Mouse (Mus musculus): ENCODE data around the gene Cope. TPM values are rescaled to one million over a fixed set of nuclear protein-coding genes. Genes with fewer than 3 reads are reported as not detected.

The Cope gene
- polyA plus RNA-seq, 1 experiment = 753 TPM

DNA sequence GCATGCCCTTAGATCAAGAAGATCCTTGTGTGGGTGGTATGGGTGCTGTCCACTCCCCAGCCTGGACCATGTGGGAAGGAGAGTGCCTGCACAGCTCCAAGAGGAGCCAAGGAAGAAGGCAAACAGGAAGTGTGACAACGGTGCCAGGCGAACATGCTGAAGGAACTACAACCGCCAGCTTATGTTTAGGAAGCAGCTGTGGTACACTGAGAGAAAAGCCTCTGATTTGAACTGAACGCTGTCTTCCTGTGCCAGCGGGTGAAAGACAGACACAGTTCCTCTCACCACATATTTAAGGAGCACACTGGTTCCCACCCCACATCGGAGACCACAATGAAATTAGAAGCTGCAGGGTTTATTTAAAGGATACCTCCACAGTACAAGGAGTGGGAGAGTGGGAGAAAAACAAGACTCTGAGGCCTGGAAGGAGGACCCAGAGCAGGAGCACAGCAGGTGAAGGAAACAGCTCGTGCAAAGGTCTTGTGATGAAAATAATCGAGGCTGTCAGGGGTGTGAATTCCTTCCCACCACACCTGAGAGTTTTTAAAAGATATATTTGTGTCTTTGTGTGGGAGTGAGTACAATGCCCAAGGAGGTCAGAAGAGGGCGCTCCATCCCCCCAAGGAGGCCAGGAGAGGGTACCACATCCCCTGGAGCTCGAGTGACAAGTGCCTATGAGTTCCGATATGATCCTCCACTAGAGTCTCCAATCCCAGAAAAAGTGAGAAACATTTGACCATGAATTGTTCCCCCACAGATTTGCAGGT lies 33.3 kb upstream of the Cope start:
- no peak for TF ChIP-seq POLR2A (IDR thresholded peaks at IDR 0.05; ENCODE audit: low read depth, low read length)
- peak; percentile 28; the same call in 1 of the 2 replicates for TF ChIP-seq CTCF (IDR thresholded peaks at IDR 0.05; ENCODE audit: extremely low read depth, insufficient read length, insufficient replicate concordance, low read depth, low read length)
- 0 out of 2 replicates have a peak, but pooled peaks cover under 1% of the 10 kb centered on the region for H3K36me3 ChIP-seq (ENCODE audit: control insufficient read depth, insufficient read depth, low read length)
- H3K4me3 ChIP-seq (ENCODE audit: low read depth, low read length) = no peak overlapping the region
- peaks cover 6% of the 10 kb centered on the region; the same call in 1 of the 2 replicates for H3K4me1 ChIP-seq (ENCODE audit: control insufficient read depth, insufficient read depth, insufficient read length, low read length)
- no peaks in the 10 kb centered on the region for H3K27me3 ChIP-seq (ENCODE audit: control insufficient read depth, insufficient read depth, low read length)
- H3K27ac ChIP-seq (ENCODE audit: insufficient read depth, low read depth, low read length) = no peak overlapping the region
- WGBS = 42% methylated on average over 11 of the region's 11 CpGs

DNA sequence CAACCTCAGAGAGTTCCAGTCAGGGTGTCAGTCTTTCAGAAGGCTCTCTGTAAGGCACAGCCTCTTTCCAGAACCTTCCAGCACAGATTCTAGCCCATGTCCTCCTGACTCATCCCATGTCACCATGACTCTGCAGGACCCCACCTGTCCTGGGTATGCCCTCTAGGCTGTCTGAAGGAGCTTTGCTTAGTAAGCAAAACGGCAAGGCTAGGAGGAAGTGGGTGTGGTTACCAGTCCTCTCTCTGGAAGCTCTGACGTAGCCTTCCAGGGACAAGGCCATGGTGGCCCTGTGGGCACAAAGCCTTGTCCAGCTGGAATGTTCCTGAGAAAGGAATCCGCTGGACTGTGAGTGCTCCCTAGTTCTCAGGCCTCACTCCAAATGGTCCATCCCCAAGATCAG lies 29.4 kb upstream of the Cope start:
- no peaks in the 10 kb centered on the region for H3K27me3 ChIP-seq (ENCODE audit: control insufficient read depth, insufficient read depth, low read length)
- TF ChIP-seq POLR2A (IDR thresholded peaks at IDR 0.05; ENCODE audit: low read depth, low read length) (no peak), CTCF (IDR thresholded peaks at IDR 0.05; ENCODE audit: extremely low read depth, insufficient read length, insufficient replicate concordance, low read depth, low read length) (no peak)
- 28% methylated on average over 3 of the region's 3 CpGs for WGBS
- H3K4me1 ChIP-seq (ENCODE audit: control insufficient read depth, insufficient read depth, insufficient read length, low read length) = peaks cover 6% of the 10 kb centered on the region; the same call in 1 of the 2 replicates
- H3K4me3 ChIP-seq (ENCODE audit: low read depth, low read length) = no peak overlapping the region
- H3K36me3 ChIP-seq (ENCODE audit: control insufficient read depth, insufficient read depth, low read length) = no peaks in the 10 kb centered on the region
- H3K27ac ChIP-seq (ENCODE audit: insufficient read depth, low read depth, low read length) = no peak overlapping the region

- Histone ChIP-seq H3K27ac (ENCODE audit: insufficient read depth, low read depth, low read length) (no peak overlapping the region), H3K27me3 (ENCODE audit: control insufficient read depth, insufficient read depth, low read length) (no peaks in the 10 kb centered on the region), H3K36me3 (ENCODE audit: control insufficient read depth, insufficient read depth, low read length) (no peaks in the 10 kb centered on the region), H3K4me1 (ENCODE audit: control insufficient read depth, insufficient read depth, insufficient read length, low read length) (peaks cover 6% of the 10 kb centered on the region; the same call in 1 of the 2 replicates), H3K4me3 (ENCODE audit: low read depth, low read length) (no peak overlapping the region)
- no peak for TF ChIP-seq POLR2A (IDR thresholded peaks at IDR 0.05; ENCODE audit: low read depth, low read length)
- no peak for TF ChIP-seq CTCF (IDR thresholded peaks at IDR 0.05; ENCODE audit: extremely low read depth, insufficient read length, insufficient replicate concordance, low read depth, low read length)
Measured at GRCm38 (mm10) chr8:70274350-70274749, 28.0 kb upstream of the Cope start.

DNA sequence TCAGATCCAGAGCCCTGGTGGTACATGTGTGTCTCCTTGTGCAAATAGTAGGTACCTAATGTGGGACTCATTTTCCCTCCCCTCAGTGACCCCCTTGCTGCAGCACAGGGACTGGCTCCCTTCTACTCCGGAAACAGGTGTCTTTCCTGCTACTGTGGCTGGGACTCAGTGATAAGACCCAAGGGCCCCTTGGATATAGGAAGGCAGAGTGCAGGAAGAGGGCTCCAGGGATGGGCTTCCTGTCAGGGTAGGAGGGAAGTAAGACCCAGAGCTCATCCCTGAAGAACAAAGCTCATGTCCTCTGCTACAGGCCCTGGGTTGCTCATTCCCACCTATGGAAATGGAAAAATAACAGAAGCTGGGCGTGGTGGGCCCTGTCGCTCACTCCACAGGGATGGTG lies 25.8 kb upstream of the Cope start:
- 81% methylated on average over 3 of the region's 3 CpGs for WGBS
- Histone ChIP-seq H3K27ac (ENCODE audit: insufficient read depth, low read depth, low read length) (no peak overlapping the region), H3K4me3 (ENCODE audit: low read depth, low read length) (no peak overlapping the region), H3K36me3 (ENCODE audit: control insufficient read depth, insufficient read depth, low read length) (no peaks in the 10 kb centered on the region), H3K4me1 (ENCODE audit: control insufficient read depth, insufficient read depth, insufficient read length, low read length) (peaks cover 6% of the 10 kb centered on the region; the same call in 1 of the 2 replicates), H3K27me3 (ENCODE audit: control insufficient read depth, insufficient read depth, low read length) (no peaks in the 10 kb centered on the region)
- TF ChIP-seq CTCF (IDR thresholded peaks at IDR 0.05; ENCODE audit: extremely low read depth, insufficient read length, insufficient replicate concordance, low read depth, low read length) (no peak), POLR2A (IDR thresholded peaks at IDR 0.05; ENCODE audit: low read depth, low read length) (no peak)

DNA sequence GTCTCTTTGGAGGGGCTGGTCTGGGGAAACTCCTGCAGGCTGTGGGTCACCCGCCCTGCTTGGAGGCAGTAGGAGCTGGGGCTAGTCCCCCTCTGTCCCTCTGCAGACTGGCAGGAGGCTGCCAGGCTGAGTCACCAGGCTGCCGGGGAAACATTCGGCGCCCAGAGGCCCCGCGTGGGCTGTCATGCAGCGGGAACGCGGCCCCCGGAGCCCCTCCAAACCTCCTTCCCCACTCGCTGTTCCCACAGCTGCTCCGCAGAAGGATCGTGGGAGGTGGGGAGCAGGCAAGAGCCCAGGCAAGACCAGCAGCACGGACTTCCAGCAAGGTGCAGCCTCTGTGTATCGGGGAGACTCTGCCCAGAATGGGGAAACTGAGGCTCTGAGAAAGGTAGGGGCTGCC lies 24.1 kb upstream of the Cope start:
- Histone ChIP-seq H3K27me3 (ENCODE audit: control insufficient read depth, insufficient read depth, low read length) (peaks cover 4% of the 10 kb centered on the region; the same call in 1 of the 2 replicates), H3K36me3 (ENCODE audit: control insufficient read depth, insufficient read depth, low read length) (no peaks in the 10 kb centered on the region), H3K4me3 (ENCODE audit: low read depth, low read length) (no peak overlapping the region), H3K4me1 (ENCODE audit: control insufficient read depth, insufficient read depth, insufficient read length, low read length) (peaks cover 2% of the 10 kb centered on the region; the same call in 1 of the 2 replicates), H3K27ac (ENCODE audit: insufficient read depth, low read depth, low read length) (no peak overlapping the region)
- WGBS = 72% methylated on average over 15 of the region's 15 CpGs
- no peak for TF ChIP-seq POLR2A (IDR thresholded peaks at IDR 0.05; ENCODE audit: low read depth, low read length)
- TF ChIP-seq CTCF (IDR thresholded peaks at IDR 0.05; ENCODE audit: extremely low read depth, insufficient read length, insufficient replicate concordance, low read depth, low read length) = no peak

DNA sequence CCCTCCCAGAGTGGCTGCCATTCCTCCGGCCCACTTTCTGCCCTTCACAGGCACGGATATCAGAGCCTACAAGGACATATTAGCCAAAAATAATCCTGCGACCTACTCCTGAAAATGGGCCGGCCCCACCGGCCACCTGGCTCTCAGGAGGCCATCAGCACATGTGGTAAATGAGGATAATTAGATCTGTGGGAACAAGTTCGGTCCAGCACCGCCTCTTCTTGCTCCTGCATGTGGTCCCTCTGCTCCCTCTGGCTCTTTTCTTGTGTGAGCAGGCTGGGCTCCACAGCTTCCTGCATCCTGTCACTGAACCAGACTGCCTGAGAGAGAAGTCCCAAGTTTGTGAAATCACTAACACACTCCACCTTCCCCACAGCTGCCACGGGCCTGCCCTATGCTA lies 23.1 kb upstream of the Cope start:
- 62% methylated on average over 8 of the region's 8 CpGs for WGBS
- Histone ChIP-seq H3K4me1 (ENCODE audit: control insufficient read depth, insufficient read depth, insufficient read length, low read length) (no peaks in the 10 kb centered on the region), H3K27me3 (ENCODE audit: control insufficient read depth, insufficient read depth, low read length) (peaks cover 5% of the 10 kb centered on the region; the same call in 1 of the 2 replicates), H3K4me3 (ENCODE audit: low read depth, low read length) (no peak overlapping the region), H3K27ac (ENCODE audit: insufficient read depth, low read depth, low read length) (no peak overlapping the region), H3K36me3 (ENCODE audit: control insufficient read depth, insufficient read depth, low read length) (no peaks in the 10 kb centered on the region)
- TF ChIP-seq POLR2A (IDR thresholded peaks at IDR 0.05; ENCODE audit: low read depth, low read length) (no peak), CTCF (IDR thresholded peaks at IDR 0.05; ENCODE audit: extremely low read depth, insufficient read length, insufficient replicate concordance, low read depth, low read length) (no peak)

GRCm38 (mm10) chr8:70281001-70281400 lies 21.3 kb upstream of the Cope start:
- Histone ChIP-seq H3K27ac (ENCODE audit: insufficient read depth, low read depth, low read length) (no peak overlapping the region), H3K4me3 (ENCODE audit: low read depth, low read length) (no peak overlapping the region), H3K36me3 (ENCODE audit: control insufficient read depth, insufficient read depth, low read length) (no peaks in the 10 kb centered on the region), H3K27me3 (ENCODE audit: control insufficient read depth, insufficient read depth, low read length) (peaks cover 5% of the 10 kb centered on the region; the same call in 1 of the 2 replicates), H3K4me1 (ENCODE audit: control insufficient read depth, insufficient read depth, insufficient read length, low read length) (no peaks in the 10 kb centered on the region)
- 76% methylated on average over 3 of the region's 3 CpGs for WGBS
- no peak for TF ChIP-seq CTCF (IDR thresholded peaks at IDR 0.05; ENCODE audit: extremely low read depth, insufficient read length, insufficient replicate concordance, low read depth, low read length)
- TF ChIP-seq POLR2A (IDR thresholded peaks at IDR 0.05; ENCODE audit: low read depth, low read length) = no peak
